Mouse (Mus musculus) MEL (cell line): ENCODE measurements around the gene Tob2. TPM values are rescaled to one million over a fixed set of nuclear protein-coding genes. Genes with fewer than 3 reads are reported as not detected.

ENCODE experiments used
- DNase-seq: peaks from one replicate; pipeline ENCODE4 v3.0.0; 2011; ENCODE audit warnings: low read depth, low spot score
- H3K27ac ChIP-seq: 2 replicates; pipeline ENCODE4 v1.5.1; 2012; ENCODE audit warnings: low read depth, mild to moderate bottlenecking, control low read depth, low read length, moderate library complexity; ENCODE audit not compliant: control insufficient read depth
- H3K27me3 ChIP-seq, 2 experiments: fragments of 150-350 bp in 1 of 2; sonication (generic) in 1 of 2; 2 replicates each; pipeline ENCODE4 v1.6.1; 2012; ENCODE audit warnings: low read length in 2 of 2, mild to moderate bottlenecking in 2 of 2, improper control_type of control experiment in 1 of 2, moderate library complexity in 1 of 2; ENCODE audit not compliant: insufficient read depth in 2 of 2, control insufficient read depth in 1 of 2
- H3K36me3 ChIP-seq, 2 experiments: 2 replicates each; pipeline ENCODE4 v1.6.1; 2012 to 2014; ENCODE audit warnings: low read length in 2 of 2, improper control_type of control experiment in 1 of 2, inconsistent platforms in 1 of 2, mild to moderate bottlenecking in 1 of 2; ENCODE audit not compliant: insufficient read depth in 2 of 2, control insufficient read depth in 1 of 2
- H3K4me1 ChIP-seq, 2 experiments: fragments of 150-350 bp in 1 of 2; sonication (generic) in 1 of 2; 2 replicates each; pipeline ENCODE4 v1.6.1; 2012; ENCODE audit warnings: low read length in 2 of 2, improper control_type of control experiment in 1 of 2, mild to moderate bottlenecking in 1 of 2; ENCODE audit not compliant: insufficient read depth in 2 of 2, control insufficient read depth in 1 of 2
- H3K4me3 ChIP-seq, 2 experiments: fragments of 150-350 bp in 1 of 2; sonication (generic) in 1 of 2; 2 replicates each; pipeline ENCODE4 v1.5.1; 2012; ENCODE audit warnings: low read depth in 2 of 2, low read length in 2 of 2, mild to moderate bottlenecking in 2 of 2, moderate library complexity in 2 of 2, control low read depth in 1 of 2, improper control_type of control experiment in 1 of 2; ENCODE audit not compliant: control insufficient read depth in 1 of 2, insufficient read depth in 1 of 2
- H3K79me2 ChIP-seq: 2 replicates; pipeline ENCODE4 v1.6.1; 2012; ENCODE audit warnings: mild to moderate bottlenecking, low read length, moderate library complexity; ENCODE audit not compliant: control insufficient read depth, poor library complexity, insufficient read depth
- H3K9ac ChIP-seq: 2 replicates; pipeline ENCODE4 v1.6.1; 2012; ENCODE audit warnings: low read depth, mild to moderate bottlenecking, control low read depth, low read length, moderate library complexity; ENCODE audit not compliant: control insufficient read depth, poor library complexity, severe bottlenecking
- H3K9me3 ChIP-seq: fragments of 150-350 bp; sonication (generic); replicated peaks from 2 replicates; pipeline ENCODE4 v1.6.1; 2012; ENCODE audit warnings: mild to moderate bottlenecking, low read length, improper control_type of control experiment, moderate library complexity; ENCODE audit not compliant: insufficient read depth
- BHLHE40 ChIP-seq: IDR thresholded peaks from 2 replicates; pipeline ENCODE4 v1.6.1; 2012; ENCODE audit warnings: low read depth, mild to moderate bottlenecking, inconsistent platforms, low read length, improper control_type of control experiment, borderline replicate concordance
- CHD1 ChIP-seq: IDR thresholded peaks from 2 replicates; pipeline ENCODE4 v1.6.1; 2012; ENCODE audit warnings: low read depth, mild to moderate bottlenecking, inconsistent platforms, low read length, improper control_type of control experiment
- CHD2 ChIP-seq: IDR thresholded peaks from 2 replicates; pipeline ENCODE4 v1.6.1; 2011; ENCODE audit warnings: low read length, improper control_type of control experiment
- CTCF ChIP-seq, 3 experiments: IDR thresholded peaks in 2 of 3; conservative IDR thresholded peaks in 1 of 3; 2 replicates each; pipeline ENCODE4 v1.5.1; 2011 to 2012; ENCODE audit warnings: low read length in 3 of 3, low read depth in 2 of 3, mild to moderate bottlenecking in 2 of 3, improper control_type of control experiment in 1 of 3, inconsistent platforms in 1 of 3, mixed read lengths in 1 of 3, moderate library complexity in 1 of 3; ENCODE audit not compliant: control insufficient read depth in 1 of 3, insufficient read depth in 1 of 3, poor library complexity in 1 of 3, severe bottlenecking in 1 of 3
- E2F4 ChIP-seq: IDR thresholded peaks from 2 replicates; pipeline ENCODE4 v1.6.1; 2011; ENCODE audit warnings: low read depth, low read length, improper control_type of control experiment, borderline replicate concordance
- EP300 ChIP-seq, 2 experiments: IDR thresholded peaks; 2 replicates each; pipeline ENCODE4 v1.6.1; 2011; ENCODE audit warnings: improper control_type of control experiment in 2 of 2, low read length in 2 of 2, low read depth in 1 of 2, mild to moderate bottlenecking in 1 of 2
- ETS1 ChIP-seq: IDR thresholded peaks from 2 replicates; pipeline ENCODE4 v1.6.1; 2012; ENCODE audit warnings: low read depth, mild to moderate bottlenecking, inconsistent platforms, low read length, improper control_type of control experiment, moderate library complexity
- GABPA ChIP-seq: IDR thresholded peaks from 2 replicates; pipeline ENCODE4 v1.6.1; 2012; ENCODE audit warnings: low read depth, mild to moderate bottlenecking, inconsistent platforms, low read length, improper control_type of control experiment, moderate library complexity
- GATA1 ChIP-seq: IDR thresholded peaks from 2 replicates; pipeline ENCODE4 v1.6.1; 2011; ENCODE audit warnings: low read depth, low read length, improper control_type of control experiment
- HCFC1 ChIP-seq: IDR thresholded peaks from 2 replicates; pipeline ENCODE4 v1.6.1; 2012; ENCODE audit warnings: low read depth, mild to moderate bottlenecking, inconsistent platforms, low read length, improper control_type of control experiment, moderate library complexity
- KAT2A ChIP-seq: conservative IDR thresholded peaks from 2 replicates; pipeline ENCODE4 v1.6.1; 2012; ENCODE audit warnings: low read depth, low read length, improper control_type of control experiment, inconsistent platforms
- MAFK ChIP-seq: IDR thresholded peaks from 2 replicates; pipeline ENCODE4 v1.6.1; 2011; ENCODE audit warnings: low read depth, mild to moderate bottlenecking, low read length, improper control_type of control experiment, borderline replicate concordance
- MAX ChIP-seq: IDR thresholded peaks from 2 replicates; pipeline ENCODE4 v1.6.1; 2011; ENCODE audit warnings: low read length, improper control_type of control experiment
- MAZ ChIP-seq: IDR thresholded peaks from 2 replicates; pipeline ENCODE4 v1.6.1; 2012; ENCODE audit warnings: low read depth, mild to moderate bottlenecking, inconsistent platforms, low read length, improper control_type of control experiment
- MEF2A ChIP-seq: IDR thresholded peaks from 2 replicates; pipeline ENCODE4 v1.6.1; 2014; ENCODE audit warnings: low read depth, mild to moderate bottlenecking, inconsistent platforms, low read length, improper control_type of control experiment; ENCODE audit not compliant: poor library complexity, insufficient replicate concordance, severe bottlenecking; ENCODE audit errors: extremely low read depth
- MYB ChIP-seq: IDR thresholded peaks from 2 replicates; pipeline ENCODE4 v1.6.1; 2011; ENCODE audit warnings: mild to moderate bottlenecking, low read depth, low read length, improper control_type of control experiment
- MYC ChIP-seq: IDR thresholded peaks from 2 replicates; pipeline ENCODE4 v1.6.1; 2011; ENCODE audit warnings: low read depth, mild to moderate bottlenecking, low read length, improper control_type of control experiment, moderate library complexity
- NELFE ChIP-seq: IDR thresholded peaks from 2 replicates; pipeline ENCODE4 v1.6.1; 2011; ENCODE audit warnings: low read depth, low read length, improper control_type of control experiment
- POLR2AphosphoS2 ChIP-seq: IDR thresholded peaks from 2 replicates; pipeline ENCODE4 v1.6.1; 2011; ENCODE audit warnings: low read length, improper control_type of control experiment
- RAD21 ChIP-seq: IDR thresholded peaks from 2 replicates; pipeline ENCODE4 v1.6.1; 2011; ENCODE audit warnings: mild to moderate bottlenecking, low read depth, low read length, improper control_type of control experiment
- TAL1 ChIP-seq: IDR thresholded peaks from 2 replicates; pipeline ENCODE4 v1.6.1; 2012; ENCODE audit warnings: mild to moderate bottlenecking, inconsistent platforms, low read length, moderate library complexity, mixed read lengths
- TBP ChIP-seq: IDR thresholded peaks from 2 replicates; pipeline ENCODE4 v1.8.0; 2011; ENCODE audit warnings: low read depth, low read length, improper control_type of control experiment
- TCF12 ChIP-seq: IDR thresholded peaks from 2 replicates; pipeline ENCODE4 v1.6.1; 2014; ENCODE audit warnings: low read depth, mild to moderate bottlenecking, inconsistent platforms, low read length, improper control_type of control experiment, moderate library complexity
- UBTF ChIP-seq: IDR thresholded peaks from 2 replicates; pipeline ENCODE4 v1.6.1; 2012; ENCODE audit warnings: low read depth, mild to moderate bottlenecking, inconsistent platforms, low read length, improper control_type of control experiment, moderate library complexity, borderline replicate concordance; ENCODE audit not compliant: insufficient read depth
- USF1 ChIP-seq: IDR thresholded peaks from 2 replicates; pipeline ENCODE4 v1.6.1; 2014; ENCODE audit warnings: low read depth, mild to moderate bottlenecking, inconsistent platforms, low read length, improper control_type of control experiment, moderate library complexity
- USF2 ChIP-seq, 2 experiments: IDR thresholded peaks; 2 replicates each; pipeline ENCODE4 v1.6.1; 2011 to 2012; ENCODE audit warnings: improper control_type of control experiment in 2 of 2, low read length in 2 of 2, borderline replicate concordance in 1 of 2, inconsistent platforms in 1 of 2, low read depth in 1 of 2, mild to moderate bottlenecking in 1 of 2; ENCODE audit not compliant: insufficient read depth in 1 of 2
- ZC3H11A ChIP-seq: IDR thresholded peaks from 2 replicates; pipeline ENCODE4 v1.6.1; 2012; ENCODE audit warnings: low read depth, mild to moderate bottlenecking, inconsistent platforms, low read length, improper control_type of control experiment
- ZNF384 ChIP-seq: IDR thresholded peaks from 2 replicates; pipeline ENCODE4 v1.6.1; 2012; ENCODE audit warnings: low read depth, mild to moderate bottlenecking, inconsistent platforms, low read length, improper control_type of control experiment
- polyA plus RNA-seq, 2 experiments: library from polyadenylated mRNA; stranded (reverse) in 1 of 2; unstranded in 1 of 2; fragments of >175 nt in 1 of 2; fragments of >200 nt in 1 of 2; gene quantifications; 2 replicates each; pipeline versions ENCODE4 v1.2.1 to v1.2.4; 2012; ENCODE audit warnings: low replicate concordance in 2 of 2, low read depth in 1 of 2; ENCODE audit not compliant: insufficient read length in 2 of 2, insufficient read depth in 1 of 2, missing spikeins in 1 of 2
- total RNA-seq: library from RNA; depleted of rRNA; stranded (reverse); fragments of 300-350 nt; gene quantifications from 2 replicates; pipeline ENCODE4 v1.2.3, GENCODE M21; 2012

Tob2 gene
- total and polyA plus RNA-seq, 3 experiments = 20.7 to 23.5 TPM; not detected in 1

GRCm38 (mm10) chr15:81800391-81800790 lies 58.2 kb downstream of the Tob2 start:
- Histone ChIP-seq H3K27me3 (no peaks in the 10 kb centered on the region), H3K4me1 (peaks cover 6 to 21% of the 10 kb centered on the region in 2 experiments), H3K9me3 (no peaks in the 10 kb centered on the region), H3K9ac (no peak overlapping the region), H3K4me3 (no peak overlapping the region), H3K79me2 (no peaks in the 10 kb centered on the region; the same call in 1 of the 2 replicates), H3K36me3 (peaks cover 0 to 14% of the 10 kb centered on the region in 2 experiments; a peak in 2 of 4 replicates), H3K27ac (no peak overlapping the region)
- no peak for DNase-seq
- TF ChIP-seq MAFK (no peak), KAT2A (no peak), BHLHE40 (no peak), TBP (no peak), GATA1 (no peak), E2F4 (no peak), EP300 (IDR thresholded peaks at IDR 0.05; ENCODE audit: low read depth in 1 of 2, low read length in 2 of 2) (no peak), MEF2A (no peak), ETS1 (no peak), GABPA (no peak), USF2 (IDR thresholded peaks at IDR 0.05; ENCODE audit: borderline replicate concordance in 1 of 2, insufficient read depth in 1 of 2, low read depth in 1 of 2, low read length in 2 of 2) (no peak), UBTF (no peak), HCFC1 (no peak), TCF12 (no peak), MAZ (no peak), CTCF (IDR thresholded peaks at IDR 0.05 in 2 of 3, conservative IDR thresholded peaks at IDR 0.05 in 1 of 3; ENCODE audit: control insufficient read depth in 1 of 3, insufficient read depth in 1 of 3, low read depth in 2 of 3, low read length in 3 of 3, poor library complexity in 1 of 3, severe bottlenecking in 1 of 3) (no peak), NELFE (no peak), USF1 (no peak), RAD21 (no peak)

GRCm38 (mm10) chr15:81798421-81798820 lies 60.2 kb downstream of the Tob2 start:
- Histone ChIP-seq H3K79me2 (no peaks in the 10 kb centered on the region; the same call in 1 of the 2 replicates), H3K36me3 (peaks cover 0 to 9% of the 10 kb centered on the region in 2 experiments; a peak in 2 of 4 replicates), H3K27me3 (no peaks in the 10 kb centered on the region)
- no peak for DNase-seq
- TF ChIP-seq MYB (no peak), MAX (no peak), TCF12 (no peak), CHD1 (no peak), ZC3H11A (no peak), KAT2A (no peak), USF2 (IDR thresholded peaks at IDR 0.05; ENCODE audit: borderline replicate concordance in 1 of 2, insufficient read depth in 1 of 2, low read depth in 1 of 2, low read length in 2 of 2) (no peak), USF1 (no peak), UBTF (no peak), ZNF384 (no peak), CHD2 (no peak), TAL1 (no peak), MYC (no peak), POLR2AphosphoS2 (no peak)
- TF ChIP-seq, all 39 proteins: peak for 0
- H3K9me3 ChIP-seq = no peaks in the 10 kb centered on the region
- no peak overlapping the region for H3K9ac ChIP-seq
- peaks cover 4 to 14% of the 10 kb centered on the region in 2 experiments for H3K4me1 ChIP-seq
- H3K4me3 ChIP-seq = no peak overlapping the region
- H3K27ac ChIP-seq = no peak overlapping the region
